Mouse (Mus musculus): ENCODE results near the gene Itln1. TPM values are rescaled to one million over a fixed set of nuclear protein-coding genes. Genes with fewer than 3 reads are reported as not detected.

Gene Itln1
- total RNA-seq, 2 experiments from 2014 or later = not detected

GRCm38 (mm10) chr1:171469678-171470077 is 65.4 kb downstream of the Itln1 start:
- DNase-seq (ENCODE audit: low spot score in 2 of 2) = no peak

Other genes starting within 250 kb of the Itln1 start
- gene Usp21, start 247.3 kb downstream of the Itln1 start, total RNA-seq (2021) = 10 to 100 TPM; 54.5 to 63.0 TPM
- 100 to 1,000 TPM; 104 to 112 TPM for gene Ufc1, start 240.3 kb downstream of the Itln1 start, total RNA-seq (2021)
- 10 to 100 TPM; 43.7 to 43.9 TPM for gene Dedd, start 206.1 kb downstream of the Itln1 start, total RNA-seq (2021)
- gene Nit1, start 189.6 kb downstream of the Itln1 start, total RNA-seq (2021) = 10 to 100 TPM; 43.3 to 47.9 TPM
- gene Pfdn2, start 189.6 kb downstream of the Itln1 start, total RNA-seq (2021) = 100 to 1,000 TPM; 189 to 191 TPM
- gene Klhdc9, start 174.5 kb downstream of the Itln1 start, total RNA-seq (2021) = 1 to 10 TPM; 7.1 to 8.0 TPM
- 1 to 10 TPM; 3.6 to 4.7 TPM for gene Nectin4, start 165.2 kb downstream of the Itln1 start, total RNA-seq (2021)
- 1 to 10 TPM; 2.2 to 2.6 TPM for gene Arhgap30, start 146.3 kb downstream of the Itln1 start, total RNA-seq (2021)
- 100 to 1,000 TPM in 1 of 2 experiments, 10 to 100 TPM in 1; 99.0 to 105 TPM for gene Usf1, start 124.0 kb downstream of the Itln1 start, total RNA-seq (2021)
- 1 to 10 TPM; 1.4 to 2.3 TPM for gene Tstd1, start 116.4 kb downstream of the Itln1 start, total RNA-seq (2021)
- gene F11r, start 97.8 kb downstream of the Itln1 start, total RNA-seq (2021) = 1 to 10 TPM; 4.5 to 5.4 TPM
- 1 to 10 TPM; 5.7 to 5.8 TPM for gene Alyref2, start 31.8 kb downstream of the Itln1 start, total RNA-seq (2021)
- under 1 TPM in 1 of 2 experiments, not detected in 1; 0.16 TPM for gene Cd244a, start 23.9 kb upstream of the Itln1 start, total RNA-seq (2021)
- not detected for gene Ly9, start 72.1 kb upstream of the Itln1 start, total RNA-seq (2021)
- not detected for gene Slamf7, start 117.7 kb upstream of the Itln1 start, total RNA-seq (2021)
- gene Cd48, start 146.7 kb upstream of the Itln1 start, total RNA-seq (2021) = under 1 TPM; 0.51 to 0.77 TPM
- gene Slamf1, start 231.8 kb upstream of the Itln1 start, total RNA-seq (2021) = under 1 TPM; 0.44 to 0.66 TPM

Measured in left cerebral cortex, adult 18-20 months (tissue).